Mouse (Mus musculus): Measurements from ENCODE around the gene C2cd3.

DNA sequence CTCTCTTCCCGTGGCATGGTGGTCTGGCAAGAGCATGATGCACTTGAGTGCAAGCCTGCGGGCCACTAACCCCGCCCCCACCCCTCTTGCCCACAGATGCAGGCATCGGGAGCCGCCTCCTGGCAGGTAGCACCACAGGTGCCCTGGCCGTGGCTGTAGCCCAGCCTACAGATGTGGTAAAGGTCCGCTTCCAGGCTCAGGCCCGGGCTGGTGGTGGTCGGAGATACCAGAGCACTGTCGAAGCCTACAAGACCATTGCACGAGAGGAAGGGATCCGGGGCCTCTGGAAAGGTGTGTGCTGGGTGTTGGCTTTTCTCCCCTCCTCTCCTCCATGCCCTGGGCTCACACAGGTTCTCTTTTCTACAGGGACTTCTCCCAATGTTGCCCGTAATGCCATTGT, 125.9 kb downstream of the C2cd3 start:
- TF ChIP-seq CTCF (IDR thresholded peaks at IDR 0.05; ENCODE audit: control insufficient read depth, insufficient read depth, low read length) (no peak), POLR2A (IDR thresholded peaks at IDR 0.05; ENCODE audit: borderline replicate concordance, control insufficient read depth, low read depth, low read length) (no peak; the same call in 1 of the 2 replicates)
